ENCODE assay signal across 32 mouse cellular contexts in the genomic region with DNA sequence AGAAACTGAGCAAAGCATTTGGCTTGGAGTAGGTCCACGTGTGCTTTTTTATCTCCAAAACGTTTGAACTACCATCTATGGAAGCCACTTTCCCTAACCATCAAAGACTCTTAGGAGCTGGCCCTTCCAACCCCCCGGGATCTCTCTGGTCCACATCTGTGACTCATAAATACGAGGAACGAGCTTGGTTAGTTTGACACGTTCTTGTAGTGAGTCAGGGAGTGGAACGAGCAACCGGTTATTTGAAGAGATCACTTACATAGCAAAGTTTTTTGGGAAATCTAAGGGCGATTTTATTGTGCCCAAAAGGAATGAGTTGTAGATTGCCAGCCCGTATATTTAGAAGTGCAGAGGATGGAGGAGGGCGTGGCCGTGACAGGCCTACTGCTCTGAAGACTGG.
DNase-seq lines count a peak whose midpoint lies in the region; ATAC-seq and TF ChIP-seq lines count a peak whose summit lies in the region.
"Had no signal": no experiment of that assay in that cellular context is flagged by ENCODE, and none has a peak within 500 bp of the region (broad histone marks: within the 10 kb centered on the region; RNA-seq: fewer than 3 reads in every experiment).

No protein-coding gene starts in this region.

- no peaks in the 10 kb centered on the region for H3K36me3 ChIP-seq in limb, embryonic 13.5 days
- H3K36me3 ChIP-seq in limb, embryonic 10.5 days = no peaks in the 10 kb centered on the region
- H3K36me3 ChIP-seq in C2C12 (ENCODE audit: control insufficient read depth, insufficient read depth) (no peaks in the 10 kb centered on the region), myocyte (ENCODE audit: control insufficient read depth, insufficient read depth) (no peaks in the 10 kb centered on the region)
- H3K36me3 ChIP-seq: G1E; hindbrain, embryonic 12.5 days; midbrain, embryonic 10.5 days; midbrain, embryonic 15.5 days had no signal

- H3K4me3 ChIP-seq in limb, embryonic 13.5 days = no peak overlapping the region
- H3K4me3 ChIP-seq in limb, embryonic 10.5 days = no peak overlapping the region
- H3K4me3 ChIP-seq in C2C12 (ENCODE audit: insufficient read depth, poor library complexity, severe bottlenecking) (no peak overlapping the region), myocyte (no peak overlapping the region)
- no peak overlapping the region for H3K4me3 ChIP-seq in embryonic fibroblast, embryonic 13.5 days (ENCODE audit: insufficient read depth, low read length)
- H3K4me3 ChIP-seq in left cerebral cortex, adult 2 months = no peak overlapping the region
- H3K4me3 ChIP-seq: forebrain, embryonic 13.5 days; gastrocnemius, adult 2 months; hindbrain, embryonic 12.5 days; midbrain, embryonic 10.5 days; midbrain, embryonic 15.5 days had no signal

- H3K4me2 ChIP-seq in limb, embryonic 13.5 days (replicated peaks) = no peak overlapping the region
- peak overlapping the region; percentile 71 for H3K4me2 ChIP-seq in myocyte (ENCODE audit: low read depth)
- H3K4me2 ChIP-seq: forebrain, embryonic 13.5 days; heart, embryonic 11.5 days; hindbrain, embryonic 12.5 days; midbrain, embryonic 15.5 days had no signal

- no peaks in the 10 kb centered on the region for H3K79me3 ChIP-seq in C2C12 (ENCODE audit: low read depth)

- H3K9ac ChIP-seq in limb, embryonic 13.5 days = no peak overlapping the region
- H3K9ac ChIP-seq: forebrain, embryonic 13.5 days; hindbrain, embryonic 12.5 days; liver, embryonic 14.5 days; midbrain, embryonic 15.5 days had no signal

- TF ChIP-seq POLR2A in embryonic fibroblast, embryonic 13.5 days (IDR thresholded peaks at IDR 0.05; ENCODE audit: low read depth, low read length) = no peak
- TF ChIP-seq POLR2A in myocyte (IDR thresholded peaks at IDR 0.05; ENCODE audit: insufficient read length, low read depth) = no peak

- WGBS in limb, embryonic 13.5 days = 23% methylated on average over 12 of the region's 12 CpGs
- WGBS in limb, embryonic 10.5 days = 42% methylated on average over 12 of the region's 12 CpGs

- ATAC-seq in limb, embryonic 13.5 days (ENCODE audit: low FRiP score, low read depth) = no peak
- ATAC-seq: forebrain, embryonic 13.5 days; intestine, embryonic 16.5 days; midbrain, embryonic 15.5 days; Patski had no signal

- intact Hi-C loops in left cerebral cortex, adult 2 months (cut with DNase I) = no loop called here

- H3K4me1 ChIP-seq in limb, embryonic 13.5 days = peaks cover 24% of the 10 kb centered on the region
- H3K4me1 ChIP-seq in limb, embryonic 10.5 days = peaks cover 20% of the 10 kb centered on the region
- H3K4me1 ChIP-seq in embryonic fibroblast, embryonic 13.5 days (ENCODE audit: control insufficient read depth, insufficient read depth, low read length) = peaks cover 21% of the 10 kb centered on the region
- H3K4me1 ChIP-seq: hindbrain, embryonic 12.5 days; midbrain, embryonic 15.5 days had no signal

- H3K79me2 ChIP-seq in C2C12 (ENCODE audit: control insufficient read depth, insufficient read depth) (no peaks in the 10 kb centered on the region), myocyte (ENCODE audit: control insufficient read depth, insufficient read depth) (no peaks in the 10 kb centered on the region)

- H3K9me3 ChIP-seq in limb, embryonic 13.5 days = no peaks in the 10 kb centered on the region
- no peaks in the 10 kb centered on the region for H3K9me3 ChIP-seq in limb, embryonic 10.5 days (replicated peaks)
- H3K9me3 ChIP-seq: forebrain, embryonic 13.5 days; G1E; hindbrain, embryonic 12.5 days; midbrain, embryonic 10.5 days; midbrain, embryonic 15.5 days had no signal

- no peak for DNase-seq in limb, embryonic 10.5 days (ENCODE audit: low spot score)
- DNase-seq in cerebellum, adult 9-10 months = no peak
- DNase-seq in left cerebral cortex, adult 2 months (ENCODE audit: extremely low spot score in 1 of 2, low spot score in 2 of 2) = no peak
- DNase-seq: adrenal gland, postnatal 10 days; B cell, adult 2 months; cerebellum, adult 11-12 months; cerebellum, postnatal 14 days; gastrocnemius, adult 2 months; gastrocnemius, postnatal 36 days; heart, adult 18-20 months; heart, postnatal 36 days; kidney, adult 9 months; kidney, postnatal 25 days; liver; lung, adult 2 months; lung, postnatal 14 days; right cerebral cortex, postnatal 25 days; thymus, adult 2 months; thymus, postnatal 36 days had no signal

- no peak for TF ChIP-seq CTCF in C2C12 (IDR thresholded peaks at IDR 0.05; ENCODE audit: control insufficient read depth, insufficient read depth, insufficient read length)
- TF ChIP-seq CTCF in embryonic fibroblast, embryonic 13.5 days (IDR thresholded peaks at IDR 0.05; ENCODE audit: borderline replicate concordance, insufficient read depth, low read length) = no peak
- TF ChIP-seq CTCF in left cerebral cortex, adult 2 months (IDR thresholded peaks at IDR 0.05) = no peak

- H3ac ChIP-seq in C2C12 (ENCODE audit: control insufficient read depth, insufficient read length, low read depth) (no peak overlapping the region), myocyte (ENCODE audit: control insufficient read depth, insufficient read length) (no peak overlapping the region)

- peak overlapping the region; percentile 28; the same call in 1 of the 2 replicates for H3K27ac ChIP-seq in limb, embryonic 13.5 days
- no peak overlapping the region for H3K27ac ChIP-seq in limb, embryonic 10.5 days
- peak overlapping the region; percentile 96 for H3K27ac ChIP-seq in embryonic fibroblast, embryonic 13.5 days (ENCODE audit: insufficient read depth, low read length)
- H3K27ac ChIP-seq in left cerebral cortex, adult 2 months = no peak overlapping the region
- H3K27ac ChIP-seq: forebrain, embryonic 13.5 days; gastrocnemius, adult 2 months; hindbrain, embryonic 12.5 days; liver, embryonic 14.5 days; midbrain, embryonic 10.5 days; midbrain, embryonic 15.5 days had no signal

- no peaks in the 10 kb centered on the region for H3K27me3 ChIP-seq in limb, embryonic 13.5 days
- no peaks in the 10 kb centered on the region for H3K27me3 ChIP-seq in limb, embryonic 10.5 days (ENCODE audit: low read depth, poor library complexity, severe bottlenecking)
- H3K27me3 ChIP-seq in C2C12 (ENCODE audit: control insufficient read depth, insufficient read depth, insufficient read length) (no peaks in the 10 kb centered on the region), myocyte (ENCODE audit: control insufficient read depth, insufficient read depth, insufficient read length) (no peaks in the 10 kb centered on the region)
- H3K27me3 ChIP-seq: forebrain, embryonic 13.5 days; hindbrain, embryonic 12.5 days; midbrain, embryonic 15.5 days; Patski had no signal

TF ChIP-seq in C2C12, 6 proteins besides CTCF, POLR2A, EP300 and RAD21:
- TF ChIP-seq MYOD1 (IDR thresholded peaks at IDR 0.05; ENCODE audit: control insufficient read depth, insufficient read length, low read depth) (no peak), USF1 (IDR thresholded peaks at IDR 0.05; ENCODE audit: low read depth) (peak; percentile 27), FOSL1 (IDR thresholded peaks at IDR 0.05; ENCODE audit: insufficient read depth, low read length, poor library complexity, severe bottlenecking) (peak; percentile 70), MYOG (IDR thresholded peaks at IDR 0.05; ENCODE audit: control insufficient read depth, extremely low read depth, insufficient read length) (no peak), CEBPB (IDR thresholded peaks at IDR 0.05; ENCODE audit: low read depth) (no peak), MAX (IDR thresholded peaks at IDR 0.05) (no peak)

TF ChIP-seq in myocyte, 11 proteins besides CTCF, POLR2A, EP300 and RAD21:
- TF ChIP-seq USF1 (IDR thresholded peaks at IDR 0.05; ENCODE audit: low read depth) = peak; percentile 23
- no peak for TF ChIP-seq TCF12 (IDR thresholded peaks at IDR 0.05; ENCODE audit: insufficient read depth, poor library complexity, severe bottlenecking)
- TF ChIP-seq MAX (IDR thresholded peaks at IDR 0.05; ENCODE audit: low read depth) = no peak

Comparison
In these comparisons a context has a peak if more than half of its experiments do, and no peak if none do; other contexts are left out.
1. H3K27ac ChIP-seq: peak in limb, embryonic 13.5 days (single experiment) and embryonic fibroblast, embryonic 13.5 days (single experiment); none in limb, embryonic 10.5 days (single experiment) and left cerebral cortex, adult 2 months (single experiment).